Mouse (Mus musculus) regulatory T cell (primary cell): ENCODE measurements at regions not wholly inside any gene's neighbourhood (a gene's known extent, or its start where the extent isn't known, plus 50 kb on each side); places are given as distances from the start of the nearest gene placed in this dataset.

Experiments used
- in situ Hi-C: fragments of 300-600 bp; cut with MboI, MseI; formaldehyde crosslinking; loops from one replicate; pipeline ENCODE4 v1.15.1; 2025; ENCODE audit warnings: high pct_unique_total_duplicates

- in situ Hi-C loops: no loop called here
These were observed 362.8 kb upstream of the Pcsk5 start for GRCm38 (mm10) chr19:18200105-18200782.

GRCm38 (mm10) chr19:18189102-18189742, 351.8 kb upstream of the Pcsk5 start:
- in situ Hi-C loops: no loop called here

DNA sequence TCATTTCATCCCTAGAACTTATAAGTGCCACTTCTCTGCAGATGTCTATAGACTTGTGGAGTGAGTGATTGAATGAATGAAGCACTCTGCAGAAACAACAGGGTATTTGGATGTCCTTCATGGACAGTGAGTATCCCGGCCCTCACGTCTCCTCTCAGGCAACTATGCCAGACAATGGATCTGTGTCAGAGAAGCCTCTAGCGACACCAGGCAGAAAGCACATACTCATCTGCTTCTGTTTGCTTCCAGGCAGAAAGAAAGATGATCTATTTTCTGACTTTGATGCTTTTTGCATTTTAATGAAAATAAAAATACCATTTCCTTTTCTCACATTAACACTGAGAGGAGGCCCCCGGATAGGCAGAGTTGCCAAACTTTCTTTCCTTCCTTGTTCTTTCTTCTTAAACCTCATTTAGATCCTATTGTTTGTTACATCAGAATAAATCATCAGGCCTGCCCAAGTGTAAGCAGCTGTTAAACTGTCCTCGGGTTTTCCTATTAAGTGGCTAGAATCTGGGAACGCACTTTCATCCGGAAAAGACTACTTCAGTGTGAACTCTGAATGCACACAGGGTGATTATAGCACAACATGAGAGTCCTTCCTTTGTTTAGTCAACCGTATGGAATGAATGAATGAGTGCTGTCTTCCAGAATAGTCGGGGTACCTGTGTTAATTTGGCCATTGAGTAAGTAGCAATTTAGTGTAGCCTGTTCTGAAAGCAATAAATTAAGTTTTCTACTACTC, 350.9 kb upstream of the Pcsk5 start:
- in situ Hi-C loops: no loop called here

DNA sequence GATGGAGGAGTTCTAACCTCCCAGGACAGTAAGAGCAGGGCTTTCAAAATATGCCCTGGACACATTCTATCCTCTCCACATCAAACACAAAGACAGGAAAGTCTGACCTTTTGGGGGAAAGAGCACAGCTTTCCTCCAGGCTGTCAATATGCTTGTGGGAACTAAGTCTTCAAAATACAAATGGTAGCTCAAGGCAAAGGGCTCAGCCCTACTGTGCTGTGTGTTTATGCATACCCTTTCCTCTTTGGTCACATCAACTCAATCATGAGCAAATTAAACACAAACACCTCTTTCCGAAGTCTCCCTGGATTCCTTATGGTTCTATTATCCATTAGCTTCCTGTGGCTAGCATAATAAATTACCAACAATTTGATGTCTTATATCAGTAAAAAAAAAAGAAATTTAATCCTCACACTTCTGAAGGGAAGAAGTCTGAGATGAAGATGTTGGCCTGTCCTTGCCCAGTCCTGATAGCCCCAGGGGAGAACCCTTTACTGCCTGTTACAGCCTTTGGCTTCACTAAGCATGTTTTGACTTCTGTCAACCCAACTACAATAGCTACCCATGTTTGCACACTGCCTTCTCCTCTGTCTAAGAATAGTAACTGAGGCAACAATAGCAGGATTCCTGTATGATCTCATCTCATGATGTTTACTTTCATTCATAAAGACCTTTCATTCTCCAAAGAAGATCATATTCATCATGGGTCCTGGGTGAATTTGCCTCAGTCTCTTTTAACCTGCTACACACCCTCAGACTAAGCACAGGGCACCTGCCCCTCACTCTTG, 348.5 kb upstream of the Pcsk5 start:
- in situ Hi-C loops: no loop called here

DNA sequence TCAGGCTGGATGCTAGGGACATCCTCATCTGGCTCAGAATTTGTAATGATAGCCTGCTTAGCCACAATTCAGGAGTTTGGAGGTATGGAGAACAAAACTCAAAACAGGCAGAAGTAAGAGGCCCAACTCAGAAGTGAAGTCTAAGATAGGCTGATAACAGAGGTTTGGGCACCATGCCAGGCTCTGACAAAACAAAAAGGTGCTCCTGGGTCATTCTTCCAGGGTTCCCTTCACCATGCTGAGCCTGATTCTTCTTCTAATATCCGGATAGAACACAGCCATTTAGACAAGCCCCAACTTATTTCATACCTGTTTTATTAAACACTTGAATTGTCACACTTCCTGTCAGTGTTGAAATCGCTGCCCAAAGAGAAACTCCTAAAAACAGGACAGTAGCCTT, 347.8 kb upstream of the Pcsk5 start:
- in situ Hi-C loops: no loop called here

GRCm38 (mm10) chr19:18176200-18176599, 338.8 kb upstream of the Pcsk5 start:
- in situ Hi-C loops: no loop called here

DNA sequence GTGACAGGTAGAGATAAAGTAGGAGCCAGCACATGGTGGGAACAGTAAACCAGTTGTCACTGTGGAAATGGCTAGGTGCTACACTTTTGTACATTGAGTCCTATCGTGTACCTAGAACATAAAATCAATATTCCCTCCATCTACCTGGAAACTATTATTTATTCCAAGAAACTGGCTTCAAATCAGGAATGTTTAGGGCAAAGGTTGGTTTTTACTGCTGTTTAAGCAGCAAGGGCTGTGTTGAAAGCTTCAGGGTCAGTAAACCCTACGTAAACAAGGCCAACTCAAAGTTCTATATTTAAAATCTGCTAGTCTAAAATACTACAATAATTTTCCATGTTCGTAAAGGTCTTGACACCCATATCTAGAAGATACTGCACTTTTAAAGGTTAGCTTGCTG, 309.1 kb upstream of the Pcsk5 start:
- in situ Hi-C loops: no loop called here

DNA sequence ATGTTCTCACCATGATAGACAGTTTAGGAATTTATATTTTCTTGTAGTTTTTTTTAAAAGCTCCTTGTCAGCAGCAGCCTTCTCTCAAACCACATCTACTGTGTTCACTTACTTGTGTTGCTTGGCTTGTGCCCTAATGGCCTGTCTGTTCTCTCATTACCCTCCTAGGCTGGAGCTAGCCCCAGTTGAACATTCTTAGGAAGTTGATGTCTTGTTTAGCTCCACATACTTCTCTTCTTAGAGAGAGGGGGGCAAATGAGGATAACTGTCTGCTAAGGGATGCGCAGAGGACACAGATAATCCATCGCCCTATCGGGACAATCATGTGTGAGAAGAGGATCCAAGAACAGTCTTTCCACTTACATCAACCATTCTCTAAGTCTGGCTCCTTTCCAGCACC, 293.5 kb upstream of the Pcsk5 start:
- in situ Hi-C loops: no loop called here

GRCm38 (mm10) chr19:18128786-18129185, 291.4 kb upstream of the Pcsk5 start:
- in situ Hi-C loops: no loop called here

DNA sequence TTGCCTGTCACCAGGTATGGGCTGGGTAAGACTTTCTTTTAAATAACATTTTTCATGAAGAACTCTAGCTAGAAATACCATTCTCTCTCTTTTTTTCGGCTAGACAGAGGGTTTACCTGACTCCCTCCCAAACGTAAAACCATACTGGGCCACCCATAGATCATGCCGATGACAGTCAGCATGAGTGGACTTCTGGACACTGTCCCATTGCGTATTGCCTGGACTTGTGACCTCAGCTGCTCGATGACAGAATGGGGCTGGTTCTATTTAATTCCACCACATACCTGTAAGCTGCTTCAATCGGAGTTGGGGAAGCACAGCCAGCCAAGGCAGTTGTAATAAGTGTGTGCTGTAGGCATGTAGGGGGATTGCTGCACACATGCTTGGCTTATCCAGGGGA, 268.8 kb upstream of the Pcsk5 start:
- in situ Hi-C loops: no loop called here

DNA sequence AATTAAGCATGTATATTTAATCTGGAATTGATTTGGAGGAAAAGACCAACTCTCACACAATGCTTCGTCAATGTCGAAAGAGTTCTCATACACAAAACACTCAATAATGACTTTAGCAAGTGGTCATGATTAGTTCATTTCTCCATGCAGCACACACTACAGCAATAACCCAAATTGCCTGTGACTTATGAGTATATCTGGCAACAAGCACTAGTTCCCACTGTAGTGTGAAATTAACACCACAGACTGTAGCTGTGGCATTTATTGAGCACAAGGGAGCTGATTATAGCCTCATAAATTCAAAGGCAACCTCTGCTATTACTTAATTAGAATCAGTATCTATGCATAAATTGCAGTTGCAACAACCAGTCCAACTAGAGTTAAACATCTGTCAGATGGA, 267.2 kb upstream of the Pcsk5 start:
- in situ Hi-C loops: no loop called here

DNA sequence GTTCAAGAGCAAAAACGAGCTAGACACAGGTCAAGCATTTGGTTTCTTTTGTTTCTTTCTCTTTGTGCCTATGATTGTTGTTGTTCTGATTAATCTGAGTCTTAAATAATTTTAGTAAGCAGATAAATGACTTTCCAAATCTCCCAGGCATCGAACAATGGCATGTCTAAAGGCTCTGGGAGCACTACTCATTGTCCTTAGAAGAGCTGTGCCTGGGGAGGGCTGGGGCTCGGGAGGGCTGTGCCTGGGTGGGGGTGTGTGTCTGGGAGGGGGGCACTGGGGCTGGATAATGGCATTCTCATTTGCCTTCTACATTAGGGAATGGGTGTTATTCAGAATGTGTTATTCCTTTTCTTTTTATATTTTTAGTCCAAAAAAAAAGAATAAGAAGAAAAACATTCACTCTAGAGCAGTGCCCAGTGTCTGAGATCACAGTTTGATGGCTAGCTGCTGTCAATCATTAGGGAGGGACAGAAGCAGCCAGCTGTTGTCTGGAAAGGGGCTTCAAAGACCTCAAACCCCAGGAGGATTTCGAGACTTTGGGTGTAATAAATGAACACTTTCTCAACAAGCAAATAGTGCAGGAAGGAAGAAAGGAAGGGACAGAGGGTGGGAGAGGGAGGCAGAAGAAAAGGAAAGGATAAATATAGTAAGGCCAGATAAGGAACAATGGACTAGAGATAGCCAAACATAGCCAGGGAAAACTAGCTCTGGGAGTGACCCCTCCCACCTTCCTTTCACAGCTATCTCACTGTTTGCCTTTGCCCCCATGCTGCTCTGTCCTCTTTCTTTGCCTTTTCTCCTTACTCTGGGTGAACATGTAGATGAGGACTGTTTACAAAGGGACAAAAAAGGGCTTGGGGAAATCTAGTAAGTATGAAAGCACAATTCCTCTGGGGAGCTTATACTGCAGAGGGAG, 264.2 kb upstream of the Pcsk5 start:
- in situ Hi-C loops: no loop called here

DNA sequence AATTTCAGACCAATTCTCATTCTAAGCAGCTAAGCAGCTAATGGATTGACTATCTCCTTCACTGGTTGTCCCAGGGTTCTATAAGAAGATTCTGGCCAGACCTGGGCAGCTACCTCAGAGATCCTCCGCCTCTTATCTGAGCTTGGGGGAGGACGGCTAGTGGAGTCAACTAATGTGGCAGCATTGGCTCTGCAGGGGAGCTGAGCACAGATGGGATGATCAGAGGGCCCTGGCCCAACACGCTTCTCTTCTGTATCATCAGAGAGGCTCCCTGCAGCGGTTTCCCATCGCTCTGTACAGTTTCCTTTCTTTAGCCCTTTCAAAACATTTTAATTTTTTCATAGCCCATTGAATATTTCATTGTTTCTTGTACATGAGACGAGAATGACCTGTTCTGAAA, 245.9 kb upstream of the Pcsk5 start:
- in situ Hi-C loops: no loop called here

DNA sequence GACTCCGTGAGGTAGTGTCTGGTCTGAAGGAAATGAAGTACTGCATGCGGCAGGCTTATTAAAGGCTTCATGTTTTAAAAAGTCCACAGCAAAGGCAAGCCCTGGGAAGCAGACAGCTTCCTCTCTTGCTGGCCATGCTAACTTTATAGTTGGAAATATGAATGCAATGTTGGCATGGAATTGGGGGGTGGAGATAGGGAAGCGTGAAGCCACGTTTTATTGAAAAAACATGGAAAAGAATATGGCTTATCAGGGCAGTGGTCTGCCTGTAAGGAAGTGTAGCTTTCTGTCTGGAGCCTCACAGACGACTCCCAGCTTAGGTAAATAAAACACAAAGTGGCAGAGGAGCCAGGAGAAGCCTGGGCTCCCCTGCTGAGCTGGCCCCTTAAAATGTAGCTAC, 231.5 kb upstream of the Pcsk5 start:
- in situ Hi-C loops: no loop called here

DNA sequence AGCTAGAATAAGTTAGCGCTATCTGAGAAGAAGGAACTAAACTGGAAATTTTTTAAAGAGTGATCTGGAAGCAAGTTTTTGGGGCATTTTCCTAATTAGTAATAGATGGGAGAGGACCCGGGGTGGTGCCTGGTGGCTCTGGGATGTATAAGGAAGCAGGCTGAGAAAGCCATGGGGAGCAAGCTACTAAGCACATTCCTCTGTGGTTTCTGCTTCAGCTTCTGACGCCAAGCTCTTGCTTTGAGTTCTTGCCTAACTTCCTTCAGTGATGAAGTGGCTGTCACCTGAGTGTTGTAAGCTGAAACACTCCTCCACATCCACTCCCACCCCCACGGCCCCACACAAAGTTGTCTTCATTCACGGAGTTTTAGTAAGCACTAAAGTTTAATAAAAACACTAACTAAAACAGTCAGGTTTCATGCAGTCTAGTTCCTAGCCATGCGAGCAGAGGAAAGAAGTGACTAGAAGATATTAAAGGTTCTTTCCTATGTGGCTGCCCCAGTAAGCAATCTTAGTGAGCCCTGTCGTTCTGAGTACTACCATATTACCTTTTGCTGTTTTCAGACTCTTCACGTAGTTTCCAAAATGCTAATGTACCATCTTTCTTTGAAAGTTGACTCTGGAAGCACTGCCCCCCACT, 230.5 kb upstream of the Pcsk5 start:
- in situ Hi-C loops: no loop called here

GRCm38 (mm10) chr19:18057256-18057890, 219.9 kb upstream of the Pcsk5 start:
- in situ Hi-C loops: no loop called here

- in situ Hi-C loops: no loop called here
These were observed 219.2 kb upstream of the Pcsk5 start for GRCm38 (mm10) chr19:18056414-18057254.

- in situ Hi-C loops: no loop called here
These were observed 212.9 kb upstream of the Pcsk5 start for GRCm38 (mm10) chr19:18050353-18050752.

- in situ Hi-C loops: no loop called here
These were observed 196.8 kb upstream of the Pcsk5 start for GRCm38 (mm10) chr19:18034225-18034624.
